Comparison of ENCODE assay signal across 8 mouse cellular contexts in genomic region chr10:118121047-118121936, GRCm38 (mm10). TPM values are rescaled to one million over a fixed set of nuclear protein-coding genes. Genes with fewer than 3 reads are reported as not detected.
DNase-seq lines count a peak whose midpoint lies in the region; ATAC-seq lines count a peak whose summit lies in the region.

No protein-coding gene starts in this region.

- WGBS in embryonic facial prominence, embryonic 13.5 days = 73% methylated on average over 25 of the region's 25 CpGs
- WGBS in macrophage (ENCODE audit: missing documents) = 34% methylated on average over 25 of the region's 25 CpGs

- no peaks in the 10 kb centered on the region for H3K9me3 ChIP-seq in embryonic facial prominence, embryonic 13.5 days

- no peak overlapping the region for H3K4me3 ChIP-seq in embryonic facial prominence, embryonic 13.5 days
- H3K4me3 ChIP-seq in macrophage (ENCODE audit: inconsistent target) = no peak overlapping the region

- no peak for ATAC-seq in embryonic facial prominence, embryonic 13.5 days (ENCODE audit: insufficient number of reproducible peaks, insufficient read depth, low FRiP score, low TSS enrichment, low read depth)
- no peak for ATAC-seq in inflammation-experienced regulatory T-cells, adult 6 months

- H3K36me3 ChIP-seq in embryonic facial prominence, embryonic 13.5 days = no peaks in the 10 kb centered on the region
- H3K36me3 ChIP-seq in macrophage (ENCODE audit: inconsistent target) = no peaks in the 10 kb centered on the region

- peak overlapping the region; percentile 21; the same call in 1 of the 2 replicates for H3K4me2 ChIP-seq in embryonic facial prominence, embryonic 13.5 days

- no peaks in the 10 kb centered on the region for H3K27me3 ChIP-seq in embryonic facial prominence, embryonic 13.5 days

- peak; percentile 79 for DNase-seq in 3T3-L1 (ENCODE audit: low read depth, low spot score)
- peak; percentile 36 to 40 for DNase-seq in heart, postnatal 10 days
- DNase-seq in Muller cell, postnatal 12 days (ENCODE audit: inconsistent ontology term) = no peak
- no peak for DNase-seq in thymus, postnatal 14 days
- no peak for DNase-seq in layer of hippocampus, postnatal 14 days (ENCODE audit: low spot score in 2 of 2)

- intact Hi-C loops in heart, postnatal 10 days (cut with DNase I) = no loop called here

- no peak overlapping the region for H3K9ac ChIP-seq in embryonic facial prominence, embryonic 13.5 days

- H3K27ac ChIP-seq in embryonic facial prominence, embryonic 13.5 days = no peak overlapping the region
- H3K27ac ChIP-seq in macrophage = peak overlapping the region; percentile 31; the same call in 1 of the 2 replicates

- no peaks in the 10 kb centered on the region for H3K79me2 ChIP-seq in macrophage (ENCODE audit: inconsistent target)

- no peaks in the 10 kb centered on the region; the same call in 1 of the 2 replicates for H3K4me1 ChIP-seq in embryonic facial prominence, embryonic 13.5 days

RNA-seq across cellular contexts. Expression of gene Mdm1, which starts 20.3 kb away (rescaled TPM):
- 39.6 and 40.8 TPM in 2 replicates for polyA plus RNA-seq in embryonic facial prominence, embryonic 13.5 days (2015; fragmentation: Nextera tagmentation; extraction: Ambion mirVana)
- 1 to 10 TPM; 5.6 to 6.6 TPM for total RNA-seq in heart, postnatal 10 days (2021)
- 10 to 100 TPM in 17 of 26 experiments, 1 to 10 TPM in 9; 2.6 to 22.4 (median 12.4) TPM for total RNA-seq in macrophage (2018; cell fraction: chromatin; rRNA removed)
- total RNA-seq in macrophage (2018; cell fraction: cytosol; rRNA removed) = 1 to 10 TPM; 1.5 to 4.7 (median 3.0) TPM
- 10 to 100 TPM in 8 of 26 experiments, 1 to 10 TPM in 18; 1.9 to 23.4 (median 8.5) TPM for total RNA-seq in macrophage (2018; cell fraction: nucleus; rRNA removed)
- polyA plus RNA-seq in macrophage (2018) = 3.3 to 6.4 TPM (median 4.7 TPM) in 3 replicates
- total RNA-seq in layer of hippocampus, postnatal 14 days (2021) = 10 to 100 TPM; 11.0 to 13.1 TPM
- polyA plus RNA-seq in inflammation-experienced regulatory T-cells, adult 6 months (2017; shearing (Covaris generic)) = 10 to 100 TPM in 1 of 3 experiments, 1 to 10 TPM in 2; 4.5 to 10.9 (median 4.7) TPM

Comparison
In these comparisons a context has a peak if more than half of its experiments do, and no peak if none do; other contexts are left out.
1. DNase-seq: peak in 3T3-L1 (single experiment) and heart, postnatal 10 days (2 of 2); none in Muller cell, postnatal 12 days (single experiment), thymus, postnatal 14 days (single experiment) and layer of hippocampus, postnatal 14 days (0 of 2).